Mouse (Mus musculus) C2C12 (cell line): ENCODE data around the gene Trpm8. TPM values are rescaled to one million over a fixed set of nuclear protein-coding genes. Genes with fewer than 3 reads are reported as not detected.

Experiments
- H3K27me3 ChIP-seq: one replicate; pipeline ENCODE4 v1.6.1; 2011; ENCODE audit not compliant: control insufficient read depth, insufficient read depth, insufficient read length
- H3K36me3 ChIP-seq: one replicate; pipeline ENCODE4 v1.6.1; 2011; ENCODE audit not compliant: control insufficient read depth, insufficient read depth
- H3K4me3 ChIP-seq: one replicate; pipeline ENCODE4 v1.5.1; 2011; ENCODE audit warnings: mild to moderate bottlenecking, control low read depth; ENCODE audit not compliant: poor library complexity, insufficient read depth, severe bottlenecking
- H3K79me2 ChIP-seq: one replicate; pipeline ENCODE4 v1.6.1; 2011; ENCODE audit not compliant: control insufficient read depth, insufficient read depth
- H3K79me3 ChIP-seq: one replicate; pipeline ENCODE4 v1.6.1; 2011; ENCODE audit warnings: low read depth, control low read depth
- H3ac ChIP-seq: one replicate; pipeline ENCODE3; 2011; ENCODE audit warnings: low read depth; ENCODE audit not compliant: control insufficient read depth, insufficient read length
- CEBPB ChIP-seq: IDR thresholded peaks from one replicate; pipeline ENCODE4 v1.6.1; 2011; ENCODE audit warnings: low read depth, mild to moderate bottlenecking, control low read depth, moderate library complexity
- CTCF ChIP-seq: IDR thresholded peaks from one replicate; pipeline ENCODE4 v1.5.1; 2011; ENCODE audit not compliant: control insufficient read depth, insufficient read depth, insufficient read length
- FOSL1 ChIP-seq: IDR thresholded peaks from one replicate; pipeline ENCODE4 v1.8.0; 2011; ENCODE audit warnings: mild to moderate bottlenecking, low read length; ENCODE audit not compliant: poor library complexity, insufficient read depth, severe bottlenecking
- MAX ChIP-seq: IDR thresholded peaks from one replicate; pipeline ENCODE4 v1.6.1; 2011; ENCODE audit warnings: mild to moderate bottlenecking, control low read depth
- MYOD1 ChIP-seq: IDR thresholded peaks from one replicate; pipeline ENCODE4 v1.6.1; 2011; ENCODE audit warnings: low read depth; ENCODE audit not compliant: control insufficient read depth, insufficient read length
- MYOG ChIP-seq: IDR thresholded peaks from one replicate; pipeline ENCODE4 v1.6.1; 2011; ENCODE audit not compliant: control insufficient read depth, insufficient read length; ENCODE audit errors: extremely low read depth
- USF1 ChIP-seq: IDR thresholded peaks from one replicate; pipeline ENCODE4 v1.6.1; 2011; ENCODE audit warnings: low read depth, mild to moderate bottlenecking, control low read depth, moderate library complexity
- polyA plus RNA-seq: library from polyadenylated mRNA; unstranded; fragments of >200 nt; fragmentation: generic; extraction: Trizol; gene quantifications from one replicate; pipeline ENCODE4 v1.2.1, GENCODE M21; 2012; ENCODE audit warnings: missing spikeins

Gene Trpm8
- polyA plus RNA-seq, 1 experiment: 0.02 TPM

GRCm38 (mm10) chr1:88288789-88289127 lies 11.3 kb downstream of the Trpm8 start:
- Histone ChIP-seq H3ac (no peak overlapping the region), H3K36me3 (no peaks in the 10 kb centered on the region), H3K79me2 (no peaks in the 10 kb centered on the region), H3K27me3 (peaks cover under 1% of the 10 kb centered on the region), H3K79me3 (no peaks in the 10 kb centered on the region), H3K4me3 (no peak overlapping the region)
- TF ChIP-seq MYOD1 (no peak), CEBPB (no peak), CTCF (no peak), USF1 (no peak), MAX (no peak), FOSL1 (no peak), MYOG (no peak)

DNA sequence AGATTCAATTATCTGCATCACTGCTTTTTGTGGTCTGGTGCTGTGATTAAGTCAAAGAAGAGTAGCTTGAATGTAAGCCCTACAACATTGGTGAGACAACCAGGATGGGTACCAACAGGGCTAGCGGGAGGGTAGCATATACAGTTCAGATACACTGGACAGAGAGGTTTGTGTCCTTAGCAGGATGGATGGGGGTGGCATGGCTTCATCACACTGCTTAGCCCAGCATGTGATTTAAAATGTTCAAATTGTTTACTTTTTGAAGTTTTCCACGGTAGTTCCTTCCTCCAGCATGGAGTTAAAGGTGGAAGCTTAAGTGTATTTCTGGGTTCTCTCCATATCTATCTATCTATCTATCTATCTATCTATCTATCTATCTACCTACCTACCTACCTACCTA lies 11.7 kb downstream of the Trpm8 start:
- Histone ChIP-seq H3K79me2 (no peaks in the 10 kb centered on the region), H3K27me3 (peaks cover 3% of the 10 kb centered on the region), H3K36me3 (no peaks in the 10 kb centered on the region), H3ac (no peak overlapping the region), H3K79me3 (no peaks in the 10 kb centered on the region), H3K4me3 (no peak overlapping the region)
- TF ChIP-seq CTCF: no peak
- TF ChIP-seq MYOG: no peak
- no peak for TF ChIP-seq FOSL1
- no peak for TF ChIP-seq CEBPB
- TF ChIP-seq MAX: no peak
- TF ChIP-seq USF1: no peak
- TF ChIP-seq MYOD1: no peak

GRCm38 (mm10) chr1:88289917-88290316 lies 12.5 kb downstream of the Trpm8 start:
- Histone ChIP-seq H3K79me2 (no peaks in the 10 kb centered on the region), H3K27me3 (peaks cover 3% of the 10 kb centered on the region), H3K4me3 (no peak overlapping the region), H3K36me3 (no peaks in the 10 kb centered on the region), H3K79me3 (no peaks in the 10 kb centered on the region), H3ac (no peak overlapping the region)
- TF ChIP-seq MYOD1 (no peak), MAX (peak; percentile 31), FOSL1 (no peak), USF1 (no peak), CEBPB (no peak), MYOG (no peak), CTCF (peak; percentile 80)

- no peak overlapping the region for H3K4me3 ChIP-seq
- H3K27me3 ChIP-seq: peaks cover 3% of the 10 kb centered on the region
- H3K79me3 ChIP-seq: no peaks in the 10 kb centered on the region
- TF ChIP-seq MAX (no peak), MYOD1 (no peak), CEBPB (no peak), USF1 (no peak), FOSL1 (no peak)
- H3K36me3 ChIP-seq: no peaks in the 10 kb centered on the region
- H3K79me2 ChIP-seq: no peaks in the 10 kb centered on the region
- H3ac ChIP-seq: no peak overlapping the region
Observed at GRCm38 (mm10) chr1:88290511-88290910, 13.1 kb downstream of the Trpm8 start.

- Histone ChIP-seq H3ac (no peak overlapping the region), H3K36me3 (no peaks in the 10 kb centered on the region), H3K27me3 (peaks cover 3% of the 10 kb centered on the region), H3K4me3 (no peak overlapping the region), H3K79me2 (no peaks in the 10 kb centered on the region), H3K79me3 (no peaks in the 10 kb centered on the region)
- no peak for TF ChIP-seq MAX
- TF ChIP-seq MYOD1: no peak
- TF ChIP-seq USF1: no peak
- no peak for TF ChIP-seq FOSL1
Observed at GRCm38 (mm10) chr1:88291409-88292005, 14.0 kb downstream of the Trpm8 start.

GRCm38 (mm10) chr1:88292057-88292456 lies 14.6 kb downstream of the Trpm8 start:
- no peaks in the 10 kb centered on the region for H3K79me3 ChIP-seq
- TF ChIP-seq CEBPB (no peak), MYOD1 (no peak)
- no peaks in the 10 kb centered on the region for H3K36me3 ChIP-seq
- H3K4me3 ChIP-seq: no peak overlapping the region
- no peak overlapping the region for H3ac ChIP-seq
- no peaks in the 10 kb centered on the region for H3K79me2 ChIP-seq
- peaks cover 3% of the 10 kb centered on the region for H3K27me3 ChIP-seq
